Mouse (Mus musculus) retina, postnatal 7 days (tissue): ENCODE results near the gene Cox8c.

Source experiments
- DNase-seq: peaks from one replicate; pipeline ENCODE4 v3.0.0-alpha.2; 2012; ENCODE audit warnings: low read depth, low spot score

The Cox8c gene

DNA sequence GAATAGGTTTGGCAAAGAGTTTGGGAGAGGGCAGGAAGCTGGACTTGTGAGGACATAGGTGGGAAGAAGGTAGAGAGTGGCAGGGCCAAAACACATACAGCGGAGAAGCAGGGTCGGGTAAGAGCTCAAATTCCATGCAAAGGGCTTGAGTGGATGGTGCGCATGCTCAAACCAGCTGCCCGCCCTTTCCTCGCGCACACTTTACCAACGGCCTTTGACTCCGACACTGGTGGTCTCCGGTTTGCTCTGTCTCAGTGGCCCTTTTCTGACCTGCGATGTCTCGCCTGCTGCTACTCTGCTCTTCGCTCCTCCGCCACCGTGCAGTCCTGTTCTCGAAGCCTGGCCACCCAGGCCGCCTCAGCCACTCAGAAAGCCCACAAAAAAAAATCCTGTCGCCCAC lies at the start of gene Cox8c:
Gene Cox8c (plus strand): TSS at position 226 of the 400 bp plus-strand sequence.
- DNase-seq, result no peak

DNA sequence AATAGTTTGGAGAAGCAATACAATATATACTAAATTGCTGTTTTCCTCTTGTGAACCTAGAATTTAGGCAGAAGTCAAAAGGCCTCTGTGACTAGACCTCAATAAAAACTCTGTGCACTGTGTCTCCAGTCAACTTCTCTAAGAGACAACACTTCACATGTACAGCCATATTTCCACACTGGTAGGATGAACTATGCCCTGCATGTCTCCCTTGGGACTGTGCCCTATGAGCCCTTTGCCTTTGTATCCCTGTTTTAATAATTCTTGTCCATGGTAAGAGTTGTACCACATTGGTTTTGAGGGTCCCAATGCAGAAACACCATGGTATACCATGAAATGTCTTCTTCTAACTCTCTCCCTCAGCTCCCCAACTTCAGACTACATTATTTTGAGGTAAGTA lies 38.3 kb upstream of the Cox8c start:
- DNase-seq, result no peak

DNA sequence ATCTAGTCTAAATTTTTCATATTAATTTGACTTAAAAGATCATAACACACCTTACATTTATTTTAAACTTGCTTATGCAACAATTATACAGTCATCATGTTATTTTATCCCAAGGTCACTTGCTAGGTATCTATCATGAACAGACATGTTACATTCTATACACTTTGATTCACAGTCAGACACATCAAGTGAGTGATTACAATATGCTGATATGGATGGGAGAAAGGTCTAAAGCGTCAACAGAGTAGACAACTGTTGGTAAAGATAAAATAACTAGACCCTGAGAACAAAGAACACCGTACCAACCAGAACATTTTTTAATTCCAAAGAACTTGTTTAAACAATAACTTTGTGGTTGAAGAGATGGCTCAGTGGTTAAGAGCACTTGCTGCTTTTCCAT lies 29.3 kb upstream of the Cox8c start:
- no peak for DNase-seq

DNA sequence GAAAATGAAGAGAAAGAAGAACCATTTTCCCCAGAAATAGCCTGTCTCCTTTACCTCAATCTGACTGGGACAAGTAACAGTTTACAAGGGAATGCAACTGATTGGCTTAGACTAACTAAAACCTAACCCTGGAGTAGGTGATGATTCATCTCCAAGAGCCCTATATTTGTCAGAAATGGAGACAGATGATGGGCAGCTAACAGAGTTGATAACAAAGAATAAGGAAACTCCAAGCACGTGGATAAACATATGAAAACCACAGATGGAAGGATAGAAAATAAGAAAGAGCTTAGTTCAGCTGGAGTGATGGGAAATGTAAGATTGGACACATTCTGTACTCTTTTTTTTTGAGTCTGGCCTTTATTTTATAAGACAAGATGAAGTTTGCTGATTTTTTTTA lies 28.6 kb upstream of the Cox8c start:
- no peak for DNase-seq

DNA sequence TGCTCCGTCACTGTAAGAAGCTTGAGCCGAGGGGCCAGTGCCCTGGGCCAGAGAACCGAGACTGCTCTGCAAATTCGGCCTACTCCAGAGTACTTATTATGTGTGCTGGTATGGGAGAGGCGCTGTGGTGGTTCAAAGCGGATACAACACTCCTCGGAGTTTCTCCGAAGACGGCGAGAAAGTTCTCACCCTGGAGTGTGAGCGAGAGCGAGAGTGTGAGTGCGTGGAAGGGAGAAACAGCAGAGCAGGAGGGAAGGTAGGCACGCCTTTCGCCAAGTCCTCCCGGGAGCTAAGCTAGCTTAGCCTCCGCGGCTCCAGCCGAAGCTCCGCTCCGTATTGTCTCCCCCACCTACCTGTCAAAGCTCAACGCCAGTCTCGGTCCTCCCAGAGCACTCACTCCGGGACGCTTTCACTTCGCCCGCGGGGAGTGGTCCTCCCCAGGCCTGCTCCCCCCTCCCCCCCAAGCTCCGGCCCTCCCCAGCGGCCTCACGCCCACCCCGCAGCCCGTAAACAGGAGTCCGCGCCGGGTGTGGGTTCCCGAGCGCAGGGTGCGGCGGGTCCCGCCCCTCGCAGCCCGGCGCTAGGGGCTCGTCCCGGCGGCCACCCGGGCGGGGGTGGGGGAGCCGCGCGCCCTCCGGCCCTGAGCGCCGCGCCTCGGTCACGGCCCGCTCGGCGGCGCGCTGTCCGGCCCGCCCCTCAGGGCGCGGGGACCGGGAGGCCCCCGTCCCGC lies 21.6 kb upstream of the Cox8c start:
- DNase-seq, result peak; percentile 39

DNA sequence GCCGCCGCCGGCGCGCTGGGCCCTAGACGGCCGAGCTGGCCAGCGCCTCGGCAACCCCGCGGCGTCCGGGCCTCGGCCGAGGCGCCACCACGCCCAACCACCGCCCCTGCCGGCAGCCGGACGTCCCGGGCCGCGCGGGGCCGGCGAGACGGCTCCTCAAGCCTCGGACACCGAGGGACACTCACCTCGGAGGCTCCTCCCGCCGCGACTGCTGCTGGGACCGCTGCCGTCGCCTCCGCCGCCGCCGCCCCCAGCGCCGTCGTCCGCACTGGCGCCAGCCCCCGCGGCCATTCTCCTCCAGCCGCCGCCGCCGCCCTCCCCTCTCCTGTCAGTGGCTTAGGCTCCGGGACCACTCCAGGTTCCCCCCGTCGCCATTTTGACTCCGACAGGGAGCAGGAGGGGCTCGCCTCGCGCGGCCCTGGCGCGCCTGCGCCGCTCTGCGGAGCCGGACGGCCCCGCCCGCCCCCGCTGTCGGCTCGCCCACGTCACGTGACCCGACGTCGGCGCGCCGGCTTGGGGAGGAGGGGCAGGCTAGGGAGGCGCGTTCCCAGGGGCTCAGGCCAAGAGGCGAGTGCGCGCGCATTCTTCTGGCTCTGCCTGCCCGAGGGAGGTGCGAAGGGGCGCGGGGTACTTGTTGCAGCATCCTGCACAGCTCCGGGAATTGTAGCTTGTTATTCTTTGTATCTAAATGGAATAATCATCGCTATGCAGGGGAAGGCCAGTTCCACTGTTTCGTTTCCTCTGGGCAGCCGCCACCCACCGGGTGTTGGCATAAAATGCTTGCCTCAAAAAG lies 20.9 kb upstream of the Cox8c start, which contains the start of gene Btbd7:
Gene Btbd7 (minus strand): TSS at position 441 of the 793 bp plus-strand sequence.
- peak; percentile 97 for DNase-seq

DNA sequence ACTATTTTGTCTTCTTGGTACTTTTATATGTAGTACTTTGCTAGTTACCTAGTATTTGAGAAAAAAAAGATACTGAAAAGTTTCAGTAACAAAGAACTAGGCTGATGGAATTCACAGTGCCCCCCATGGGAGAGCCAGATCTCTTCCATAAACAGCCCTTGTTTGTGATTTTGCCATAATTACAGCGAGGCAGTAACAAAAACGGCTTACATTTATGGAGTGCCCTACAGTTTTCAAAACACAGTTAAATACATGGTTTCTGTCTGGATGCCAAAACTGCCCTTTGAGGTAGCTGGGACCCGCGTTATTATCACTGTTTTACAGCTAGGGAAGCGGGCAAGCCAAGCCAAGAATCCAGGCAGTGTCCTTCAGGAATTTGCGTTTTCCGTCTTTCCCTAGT lies 20.2 kb upstream of the Cox8c start:
- DNase-seq, result no peak

DNA sequence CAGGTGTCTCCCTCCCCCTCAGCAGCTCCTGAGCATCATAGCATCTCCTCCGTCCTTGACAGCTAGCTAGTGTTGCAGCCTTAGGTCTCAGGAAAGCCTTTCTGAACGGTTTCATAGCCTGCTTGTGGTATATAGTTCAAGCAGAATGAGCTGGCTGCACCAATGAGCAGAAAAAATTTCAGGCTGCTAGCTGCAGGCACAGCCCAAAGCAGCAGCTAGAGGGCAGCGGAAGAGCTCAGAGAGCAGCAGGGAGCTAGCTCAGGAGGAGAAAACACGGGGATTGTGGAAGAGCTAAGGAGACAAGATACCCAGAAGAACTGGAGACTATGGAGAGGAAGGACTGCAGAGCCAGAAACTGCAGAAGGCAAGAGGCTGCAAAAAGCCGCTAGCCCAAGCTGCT lies 13.4 kb upstream of the Cox8c start:
- DNase-seq, result peak; percentile 25

DNA sequence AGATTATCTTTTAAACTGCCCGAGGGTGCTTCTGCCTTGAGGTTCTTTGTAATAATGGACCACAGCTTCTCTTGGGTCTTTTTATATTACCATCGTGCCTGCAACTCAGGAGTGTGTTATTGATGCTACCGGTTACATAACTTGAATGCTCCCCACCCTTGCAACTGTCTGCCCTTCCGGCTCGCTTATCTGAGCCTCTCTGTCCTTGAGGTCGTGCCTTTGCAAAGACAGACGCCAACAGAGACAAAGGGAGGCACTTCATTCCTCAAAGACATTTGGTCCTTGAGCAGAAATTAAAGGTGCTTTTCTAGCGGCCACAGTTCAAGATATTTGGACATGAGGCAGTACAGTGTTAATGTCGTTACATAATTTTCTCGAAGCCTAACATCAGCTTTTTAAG lies 11.8 kb upstream of the Cox8c start:
- no peak for DNase-seq

DNA sequence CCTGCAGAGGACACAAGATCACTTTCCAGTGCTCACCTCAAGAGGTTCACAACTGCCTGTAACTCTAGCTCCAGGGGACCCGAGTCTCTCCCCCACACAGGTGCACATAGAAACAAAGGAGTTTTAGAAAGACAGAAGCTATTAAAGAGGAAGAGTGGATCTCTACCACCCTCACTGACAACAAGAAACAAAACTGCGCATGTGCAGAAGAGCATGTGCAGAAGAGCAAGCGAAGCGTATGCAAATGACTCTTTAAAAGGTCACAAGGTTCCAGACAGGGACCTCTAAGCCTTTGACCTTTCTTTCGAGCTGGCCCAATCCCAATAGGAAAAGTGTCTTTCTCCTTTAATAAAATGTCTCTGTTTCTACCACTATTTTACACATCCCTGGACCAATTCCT lies 10.5 kb upstream of the Cox8c start:
- no peak for DNase-seq

DNA sequence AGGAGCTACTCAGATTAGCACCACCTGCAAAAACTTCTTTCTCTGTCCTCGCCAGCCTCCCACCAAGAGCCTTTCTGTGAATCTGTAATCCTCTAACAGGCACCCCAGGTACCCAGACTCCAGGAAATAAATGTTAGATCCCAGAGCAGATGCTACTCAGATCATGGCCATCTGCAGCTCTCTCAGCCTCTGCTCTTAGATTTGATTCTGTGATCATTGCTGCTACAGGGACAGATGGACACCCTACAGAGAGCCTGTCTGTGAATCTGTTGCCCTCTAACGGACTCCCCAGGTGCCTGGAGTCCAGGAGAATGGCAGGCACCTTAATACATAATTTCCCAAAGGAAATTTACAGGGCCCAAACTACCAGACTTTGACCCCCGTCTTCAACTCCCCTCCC lies 9.1 kb downstream of the Cox8c start:
- no peak for DNase-seq

DNA sequence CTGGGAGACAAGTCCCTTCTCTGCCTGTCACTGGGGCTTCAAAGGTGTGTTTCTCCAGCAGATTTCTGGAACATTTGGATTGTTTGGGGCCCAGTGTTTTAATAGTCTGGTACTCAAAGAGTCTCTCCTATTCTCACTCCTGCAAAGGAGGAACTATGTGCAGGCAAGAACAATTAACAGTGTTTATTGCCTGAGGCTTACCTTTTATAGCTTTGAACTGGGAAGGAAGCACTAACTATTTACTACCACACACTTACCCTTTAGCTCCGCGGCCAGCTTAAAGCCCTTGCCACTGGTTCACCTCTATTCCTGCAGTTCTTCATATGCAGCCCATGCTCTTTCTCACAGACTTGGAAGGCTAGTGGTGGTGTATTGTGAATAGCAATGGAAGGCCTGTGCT lies 17.0 kb downstream of the Cox8c start:
- DNase-seq, result no peak

DNA sequence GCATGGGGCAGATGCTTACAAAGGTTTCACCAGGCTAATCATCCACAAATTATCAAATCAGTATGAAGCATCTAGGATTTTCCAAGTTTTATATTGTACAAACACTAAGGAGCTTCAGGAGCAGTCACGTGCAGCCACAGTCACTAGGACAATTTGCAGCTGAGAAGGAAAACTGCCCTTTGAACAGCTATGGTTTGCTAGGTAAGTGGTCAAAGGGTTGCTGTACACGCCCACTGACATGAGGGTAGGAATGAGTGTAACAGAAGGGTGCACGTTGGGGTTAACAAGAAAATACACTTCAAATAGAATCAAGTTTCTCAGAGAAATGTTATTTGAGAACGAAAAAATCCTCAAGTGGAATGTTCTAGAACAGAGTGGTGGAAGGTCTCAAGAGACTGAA lies 30.6 kb downstream of the Cox8c start:
- no peak for DNase-seq

DNA sequence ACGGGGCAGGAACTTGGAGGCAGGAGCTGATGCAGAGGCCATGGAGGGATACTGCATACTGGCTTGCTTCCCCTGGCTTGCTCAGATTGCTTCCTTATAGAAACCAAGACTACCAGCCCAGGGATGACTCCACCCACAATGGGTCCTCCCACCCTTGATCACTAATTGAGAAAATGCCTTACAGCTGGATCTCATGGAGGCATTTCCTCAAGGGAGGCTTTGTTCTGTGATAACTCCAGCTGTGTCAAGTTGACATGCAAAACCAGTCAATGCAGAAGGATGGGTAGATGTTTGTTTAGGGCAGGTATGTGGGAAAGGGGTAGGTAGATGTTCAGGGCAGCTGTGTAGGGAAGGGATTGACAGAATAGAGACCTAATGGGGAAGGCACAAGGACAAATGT lies 31.2 kb downstream of the Cox8c start:
- no peak for DNase-seq

DNA sequence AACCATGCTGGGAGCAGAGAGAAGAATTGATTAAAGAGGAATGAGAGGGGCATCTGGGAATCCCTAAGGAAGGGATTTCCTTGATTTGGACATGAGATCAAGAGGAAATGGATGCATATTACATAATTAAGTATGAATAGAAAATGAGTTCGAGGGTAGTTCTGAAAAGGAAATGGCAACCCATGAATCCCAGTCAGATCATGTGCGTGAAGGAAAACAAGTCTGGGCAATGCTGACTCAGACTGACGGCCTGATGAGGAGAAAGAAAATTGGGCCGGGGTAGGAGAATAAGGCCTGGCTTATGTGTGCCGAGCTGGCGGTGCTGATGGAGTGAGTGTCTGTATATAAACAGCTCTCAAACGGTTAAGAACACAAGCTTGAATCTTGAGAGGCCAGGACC lies 31.7 kb downstream of the Cox8c start:
- no peak for DNase-seq

DNA sequence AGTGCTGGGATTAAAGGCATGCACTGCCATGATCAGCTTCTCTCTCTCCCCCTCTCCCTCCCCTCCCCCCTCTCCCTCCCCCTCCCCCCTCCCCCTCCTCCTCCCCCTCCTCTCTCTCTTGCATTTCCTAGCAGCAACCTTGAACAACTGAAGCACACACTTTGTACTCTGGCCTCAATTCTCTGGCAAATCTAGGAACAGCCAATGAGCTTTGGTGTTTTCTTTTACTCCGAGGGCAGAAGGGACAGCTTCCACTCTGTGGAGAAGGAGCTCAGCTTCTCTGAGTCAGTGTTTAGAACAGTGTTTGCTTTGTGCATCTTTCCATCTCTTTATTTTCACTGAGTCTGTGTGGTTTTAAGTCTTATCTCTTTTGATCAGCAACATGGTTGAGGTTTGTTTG lies 36.8 kb downstream of the Cox8c start:
- DNase-seq, result no peak

DNA sequence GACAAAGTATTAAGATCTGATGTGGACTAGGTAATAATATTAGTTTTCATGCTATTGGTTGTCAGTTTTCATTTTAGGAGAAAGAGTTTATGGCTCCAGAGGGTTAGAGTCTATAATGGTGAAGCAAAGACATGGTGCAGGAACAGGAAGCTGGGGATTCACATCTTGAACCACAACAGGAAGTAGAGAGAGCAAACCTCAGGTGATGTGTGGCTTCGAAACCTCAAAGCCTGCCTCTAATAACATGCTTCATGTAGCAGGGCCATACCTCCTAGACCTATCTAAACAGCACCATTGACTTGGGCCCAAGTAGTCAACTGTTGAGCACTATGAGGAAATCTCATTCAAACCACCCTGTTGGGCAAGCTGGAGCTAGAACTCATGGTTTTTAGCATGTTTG lies 46.5 kb downstream of the Cox8c start:
- no peak for DNase-seq

DNA sequence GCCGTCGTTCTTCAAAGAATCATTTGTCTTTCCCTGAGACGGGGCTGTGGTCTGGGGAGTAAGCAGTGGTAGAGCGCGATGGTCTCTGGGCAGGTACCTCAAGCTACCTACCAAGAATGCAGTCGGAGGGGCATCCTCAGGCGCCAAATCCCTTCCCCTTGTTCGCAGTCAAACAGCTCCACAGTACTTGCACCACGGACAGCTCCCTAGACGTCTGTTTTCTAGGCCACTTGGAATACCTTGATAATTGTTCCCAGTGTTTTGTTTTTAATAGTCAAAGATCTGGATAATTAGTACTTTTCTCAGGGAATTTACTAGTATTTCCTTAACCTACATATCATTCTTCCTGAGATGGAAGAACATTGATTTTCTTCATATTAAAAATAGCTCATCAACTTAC lies 48.7 kb downstream of the Cox8c start:
- no peak for DNase-seq

DNA sequence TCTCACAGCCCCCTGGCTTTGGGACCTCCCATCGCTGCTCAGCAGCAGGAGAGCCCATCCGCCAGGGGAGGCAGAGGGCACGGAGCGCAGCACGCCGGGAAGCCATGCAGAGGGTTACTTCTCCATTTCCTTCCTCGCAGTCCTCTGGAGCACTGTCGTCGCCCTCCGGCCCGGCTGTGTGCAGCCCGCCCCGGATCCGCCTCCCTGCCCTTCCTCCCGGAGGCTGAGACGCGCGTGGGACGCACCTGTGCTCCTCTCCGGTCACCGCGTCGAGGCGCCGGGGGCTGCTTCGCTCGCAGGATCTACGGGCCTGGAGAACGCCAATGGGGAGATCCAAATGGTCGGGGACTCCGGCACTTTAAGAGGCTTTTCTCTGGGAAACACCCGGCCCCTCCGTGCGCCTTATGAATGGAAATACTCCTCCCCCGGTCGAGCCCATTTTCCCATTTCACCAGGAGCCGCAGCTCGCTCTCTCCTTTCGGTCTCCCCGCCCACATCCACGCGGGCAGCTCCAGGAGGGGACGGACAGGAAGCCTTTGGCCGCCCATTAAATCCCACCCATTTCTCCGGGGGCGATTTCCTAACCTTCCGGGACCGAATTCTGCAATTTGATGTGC lies 49.8 kb downstream of the Cox8c start, which contains the start of gene Unc79:
Gene Unc79 (plus strand): TSS at position 82 of the 617 bp plus-strand sequence.
- peak; percentile 77 for DNase-seq

DNA sequence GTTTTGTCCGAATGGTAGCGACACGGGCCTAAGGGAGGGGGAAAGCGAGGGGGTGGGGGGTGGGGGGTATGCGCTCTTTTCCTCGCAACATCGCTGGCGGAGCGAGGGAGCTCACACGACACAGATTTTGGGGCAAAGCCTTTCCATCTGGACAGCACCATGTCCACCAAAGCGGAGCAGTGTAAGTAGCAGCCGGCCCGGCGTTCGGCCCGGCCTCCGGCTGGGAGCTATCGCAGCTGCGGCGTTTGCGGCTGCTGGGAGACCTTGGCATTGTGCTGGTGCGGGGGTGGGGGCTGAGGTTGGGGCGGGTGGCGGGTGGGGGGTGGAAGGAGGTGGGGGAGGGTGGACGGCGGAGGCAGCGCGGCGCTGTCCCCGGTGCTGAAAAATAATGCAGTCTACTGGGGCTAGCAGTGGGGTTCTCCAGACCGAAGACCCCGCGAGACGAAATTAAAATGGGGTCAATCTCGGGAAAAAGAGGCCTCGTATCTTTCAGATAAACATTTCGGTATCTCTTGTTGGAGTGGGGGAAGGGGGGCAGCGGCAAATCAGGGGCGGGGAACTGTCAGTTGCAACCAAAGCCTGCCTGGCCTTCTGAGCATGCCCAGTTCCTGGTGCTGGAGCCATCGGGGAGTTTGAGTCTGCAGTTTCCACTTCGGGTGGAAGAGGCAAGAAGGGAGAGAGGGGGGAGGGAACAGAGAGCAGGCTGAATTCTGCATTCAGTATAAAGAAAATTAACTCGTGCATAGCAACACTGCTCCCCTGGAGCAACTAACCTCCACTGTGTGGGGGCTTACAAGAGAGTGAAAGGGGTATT lies 50.5 kb downstream of the Cox8c start:
- peak; percentile 49 for DNase-seq
